Mouse (Mus musculus) neutrophil, adult 5-6 weeks (primary cell): Measurements from ENCODE around the gene Dnajc3. TPM values are rescaled to one million over a fixed set of nuclear protein-coding genes. Genes with fewer than 3 reads are reported as not detected.

Experiments used
- ATAC-seq: fragments of 151-379, 151-347 bp; 2 replicates; pipeline ENCODE4 v1.8.0; 2017; ENCODE audit warnings: mild to moderate bottlenecking, moderate TSS enrichment; ENCODE audit not compliant: insufficient number of reproducible peaks, poor library complexity, low FRiP score, severe bottlenecking; ENCODE audit errors: extremely low read depth
- total RNA-seq: library from RNA; stranded (forward); fragments of 200-1000 nt; gene quantifications from 2 replicates; pipeline ENCODE4 v1.2.3, GENCODE M21; 2017

Gene Dnajc3
- total RNA-seq = 43.8 and 44.4 TPM in 2 replicates

DNA sequence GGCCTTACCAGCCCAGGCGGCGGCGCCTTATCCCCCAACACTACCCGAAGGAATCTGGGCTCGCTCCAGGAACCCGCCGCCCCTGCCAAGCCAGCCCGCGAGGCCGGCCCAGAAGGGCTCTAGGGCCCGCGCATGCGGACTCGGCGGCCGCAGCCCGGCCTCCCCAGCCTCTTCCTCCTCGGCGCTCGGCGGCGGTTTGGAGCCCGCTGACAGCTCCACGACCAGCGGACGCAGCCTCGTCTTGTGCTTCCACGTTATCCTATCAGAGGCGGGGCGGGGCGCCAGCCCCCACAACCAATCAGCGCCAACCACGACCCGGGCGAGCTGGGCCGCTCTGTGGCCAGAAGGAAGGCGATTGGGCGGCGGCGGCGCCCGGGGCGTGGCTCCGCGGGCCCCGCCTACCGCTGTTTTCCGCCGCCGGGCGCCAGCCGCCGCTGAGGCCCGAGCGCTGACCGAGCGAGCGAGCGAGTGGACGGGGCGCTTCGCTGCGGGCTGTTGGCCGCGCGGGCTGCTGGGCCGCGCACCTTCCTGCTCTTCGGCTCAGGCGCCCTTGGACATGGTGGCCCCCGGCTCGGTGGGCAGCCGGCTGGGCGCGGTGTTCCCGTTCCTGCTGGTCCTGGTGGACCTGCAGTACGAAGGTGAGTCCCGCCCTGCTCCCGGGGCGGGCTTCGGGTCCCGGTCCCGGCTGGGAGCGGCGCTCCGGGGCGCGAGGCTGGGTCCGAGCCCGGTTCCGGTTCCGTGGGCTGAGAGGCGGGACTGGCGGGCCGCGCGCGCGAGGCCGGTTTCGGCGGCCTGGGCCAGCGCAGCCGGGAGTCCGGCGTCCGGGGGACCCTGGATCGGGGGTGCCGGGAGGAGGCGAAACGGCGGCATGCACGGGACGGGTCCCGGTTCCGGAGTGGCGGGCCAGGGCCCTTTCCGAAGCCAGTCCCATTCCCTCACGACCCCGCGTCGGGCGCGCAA is at the start of gene Dnajc3:
Dnajc3 (plus strand) TSS at position 444 of the 960 bp plus-strand sequence.
- peak; percentile 99 for ATAC-seq

DNA sequence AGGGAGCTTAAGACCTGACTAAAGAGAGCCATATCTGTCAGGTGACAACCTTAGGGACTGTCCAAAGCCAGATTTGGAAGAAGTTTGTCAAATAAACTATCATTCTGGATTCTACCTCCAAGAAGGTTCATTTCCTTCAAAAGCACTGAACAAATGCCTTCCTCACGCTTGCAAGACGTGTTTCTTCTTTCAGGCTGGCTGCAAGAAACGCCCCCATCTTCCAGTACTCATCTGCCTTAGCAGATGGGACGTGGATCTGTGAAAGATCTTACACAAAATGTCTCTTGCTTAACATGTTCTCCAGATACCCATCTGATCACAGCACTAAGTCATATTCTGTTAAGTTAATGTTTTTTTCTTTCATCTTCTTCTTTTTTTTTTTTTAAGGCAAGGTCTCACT is 47.7 kb upstream of the Dnajc3 start:
- no peak for ATAC-seq

DNA sequence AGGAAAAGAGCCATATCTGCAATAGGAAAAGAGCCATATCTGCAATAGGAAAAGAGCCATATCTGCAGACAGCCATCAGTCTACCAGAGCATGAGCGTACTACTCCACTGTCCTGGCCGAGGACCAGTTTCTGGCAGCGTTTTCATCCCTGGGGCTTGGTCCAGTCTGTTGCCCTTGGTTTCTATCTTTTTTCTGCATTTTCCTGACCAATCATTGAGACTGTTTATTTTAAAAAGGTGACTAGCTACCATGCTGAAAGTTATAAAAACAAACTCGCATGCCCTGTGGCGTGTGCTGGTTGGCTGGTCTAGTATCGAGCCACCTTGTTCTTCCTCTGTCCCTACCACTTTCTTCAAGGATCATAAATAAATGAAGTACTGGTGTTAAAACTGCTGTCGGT is 42.5 kb upstream of the Dnajc3 start:
- ATAC-seq = no peak

DNA sequence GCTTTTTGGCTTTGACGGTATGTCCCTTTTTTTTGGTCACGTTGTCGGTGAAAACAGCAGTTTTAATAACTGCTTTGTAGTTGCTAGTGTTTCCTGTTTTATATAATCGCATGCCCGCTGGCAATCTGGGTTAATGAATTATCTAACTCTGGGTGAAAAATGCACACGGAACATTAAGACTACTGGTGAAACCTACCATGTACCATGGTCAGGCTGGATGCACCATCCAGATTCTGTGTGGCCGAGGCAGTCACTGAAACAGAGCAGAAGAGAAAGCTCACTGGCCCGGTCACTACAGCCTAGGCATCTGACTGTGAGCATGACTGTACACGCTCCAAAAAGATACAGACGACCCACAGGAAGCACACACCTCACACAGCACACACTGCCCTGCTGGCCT is 42.1 kb upstream of the Dnajc3 start:
- no peak for ATAC-seq

DNA sequence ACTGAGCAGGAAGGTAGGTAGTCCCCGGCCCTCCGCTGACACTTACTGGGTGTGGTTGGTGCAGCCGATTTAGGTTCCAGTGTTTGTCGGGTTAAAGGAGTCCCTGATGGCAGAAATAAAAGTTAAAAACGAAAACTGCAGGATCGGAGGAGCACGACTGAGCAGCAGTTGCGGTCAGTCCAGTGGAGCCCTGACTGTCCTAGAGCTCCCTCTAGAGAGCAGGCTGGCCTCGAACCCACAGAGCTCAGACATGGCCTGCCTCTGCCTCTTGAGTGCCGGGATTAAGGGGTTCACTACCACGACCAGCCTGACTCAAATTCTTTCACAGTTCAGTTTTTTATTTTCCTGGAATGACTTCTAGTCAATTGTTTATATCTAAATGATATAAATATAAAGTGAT is 37.8 kb upstream of the Dnajc3 start:
- no peak for ATAC-seq

DNA sequence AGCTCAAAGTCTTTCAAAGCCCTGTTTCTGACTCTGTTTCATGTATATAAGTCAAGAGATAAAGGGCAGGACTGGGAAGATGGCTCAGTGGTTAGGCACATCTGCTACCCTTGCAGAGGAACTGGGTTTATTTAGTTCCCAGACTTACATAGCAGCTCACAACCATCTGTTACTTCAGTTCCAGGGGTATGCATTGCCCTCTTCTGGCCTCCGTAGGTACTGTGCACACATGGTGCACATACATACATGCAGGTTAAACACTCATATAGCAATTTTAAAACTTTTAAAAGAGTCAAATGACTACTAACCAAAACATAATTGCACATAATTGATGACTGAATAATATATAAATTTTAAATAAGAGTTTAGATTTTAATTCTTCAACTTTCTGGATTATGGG is 36.9 kb upstream of the Dnajc3 start:
- no peak for ATAC-seq

DNA sequence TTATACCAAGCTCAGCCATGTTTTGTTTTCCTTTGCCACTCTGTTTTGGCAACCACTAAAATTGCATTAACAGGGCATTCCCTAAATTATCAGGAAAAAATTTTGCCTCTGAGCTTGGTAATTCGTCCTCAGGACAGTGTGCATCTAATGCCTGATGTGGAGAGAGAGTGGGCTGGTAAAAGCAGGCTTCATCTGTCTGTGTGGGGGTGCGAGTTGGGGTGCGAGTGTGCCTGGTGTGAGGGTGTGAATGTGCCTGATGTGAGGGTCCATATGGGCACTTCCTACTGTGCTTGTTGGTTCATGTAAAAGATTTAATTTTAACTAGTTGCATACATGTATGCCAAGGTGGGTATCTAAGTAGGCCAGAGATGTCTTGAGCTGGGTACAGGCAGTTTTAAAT is 34.4 kb upstream of the Dnajc3 start:
- ATAC-seq = no peak

DNA sequence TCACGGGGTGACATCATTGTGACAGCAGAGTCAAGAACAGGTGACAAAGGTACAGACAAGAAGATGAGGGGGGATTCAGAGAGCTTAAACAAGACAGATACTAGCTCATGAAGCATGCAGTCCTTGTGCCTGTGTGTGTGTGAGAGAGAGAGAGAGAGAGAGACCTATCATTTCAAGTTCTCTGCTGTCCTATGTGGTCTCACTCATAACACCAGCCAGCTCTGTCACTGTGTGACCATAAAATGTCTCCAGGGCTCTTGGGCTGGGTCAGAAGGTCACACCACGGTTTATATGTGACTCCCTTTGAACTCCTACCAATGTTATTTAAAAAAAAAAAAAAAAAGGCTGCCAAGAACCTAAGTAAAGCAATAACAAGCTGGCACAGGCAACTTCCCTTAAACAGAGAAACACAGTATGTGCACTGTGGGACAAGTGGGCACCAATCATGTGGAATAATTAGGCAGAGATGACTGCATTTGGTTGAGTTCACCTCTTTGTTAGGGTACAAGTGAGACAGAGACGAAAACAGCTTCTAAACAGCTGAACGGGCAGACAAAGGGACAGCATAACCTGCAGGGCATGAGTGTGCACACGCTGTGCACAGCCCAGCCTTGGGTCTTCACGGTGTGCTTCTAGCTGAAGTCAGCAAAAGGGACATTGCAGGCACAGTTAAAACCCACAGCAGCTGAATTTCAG is 33.8 kb upstream of the Dnajc3 start:
- ATAC-seq = no peak

DNA sequence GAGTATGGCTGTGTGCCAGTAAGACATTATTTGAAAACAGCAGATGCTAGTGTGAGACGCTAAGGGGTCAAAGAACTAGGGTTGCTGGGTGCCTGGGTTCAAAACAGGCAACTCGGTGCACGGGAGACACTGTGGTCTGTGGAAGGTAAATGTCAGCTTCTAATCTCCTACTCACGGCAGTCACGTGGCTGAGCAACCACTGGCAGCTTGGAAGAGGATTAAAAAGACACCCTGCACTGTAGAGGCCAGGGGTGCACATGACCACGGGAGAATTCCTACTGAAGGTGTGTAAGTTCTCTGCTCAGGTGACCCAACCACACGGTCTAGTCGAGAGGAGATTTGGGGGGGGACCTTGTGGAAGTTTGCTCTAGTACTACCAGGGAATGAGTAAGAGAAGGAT is 30.2 kb upstream of the Dnajc3 start:
- ATAC-seq = no peak

DNA sequence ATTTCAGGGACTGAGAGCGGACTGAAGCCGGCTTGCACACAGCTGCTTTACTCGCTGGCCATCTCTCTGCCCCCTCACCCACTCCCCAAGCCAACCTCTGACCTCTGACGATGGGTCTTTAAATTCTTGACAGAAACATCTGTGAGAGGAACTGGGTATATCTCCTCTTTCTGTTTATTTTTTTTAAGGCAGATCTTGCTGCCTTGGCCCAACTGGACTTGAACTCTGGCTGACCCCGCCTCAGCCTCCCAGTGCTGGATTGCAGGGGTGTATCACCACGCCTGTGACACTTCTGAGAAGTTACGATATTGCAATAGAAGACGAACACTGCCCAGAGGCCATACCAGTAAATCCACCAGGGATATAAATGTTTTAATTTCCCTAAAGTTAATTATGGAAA is 27.9 kb upstream of the Dnajc3 start:
- ATAC-seq = no peak

DNA sequence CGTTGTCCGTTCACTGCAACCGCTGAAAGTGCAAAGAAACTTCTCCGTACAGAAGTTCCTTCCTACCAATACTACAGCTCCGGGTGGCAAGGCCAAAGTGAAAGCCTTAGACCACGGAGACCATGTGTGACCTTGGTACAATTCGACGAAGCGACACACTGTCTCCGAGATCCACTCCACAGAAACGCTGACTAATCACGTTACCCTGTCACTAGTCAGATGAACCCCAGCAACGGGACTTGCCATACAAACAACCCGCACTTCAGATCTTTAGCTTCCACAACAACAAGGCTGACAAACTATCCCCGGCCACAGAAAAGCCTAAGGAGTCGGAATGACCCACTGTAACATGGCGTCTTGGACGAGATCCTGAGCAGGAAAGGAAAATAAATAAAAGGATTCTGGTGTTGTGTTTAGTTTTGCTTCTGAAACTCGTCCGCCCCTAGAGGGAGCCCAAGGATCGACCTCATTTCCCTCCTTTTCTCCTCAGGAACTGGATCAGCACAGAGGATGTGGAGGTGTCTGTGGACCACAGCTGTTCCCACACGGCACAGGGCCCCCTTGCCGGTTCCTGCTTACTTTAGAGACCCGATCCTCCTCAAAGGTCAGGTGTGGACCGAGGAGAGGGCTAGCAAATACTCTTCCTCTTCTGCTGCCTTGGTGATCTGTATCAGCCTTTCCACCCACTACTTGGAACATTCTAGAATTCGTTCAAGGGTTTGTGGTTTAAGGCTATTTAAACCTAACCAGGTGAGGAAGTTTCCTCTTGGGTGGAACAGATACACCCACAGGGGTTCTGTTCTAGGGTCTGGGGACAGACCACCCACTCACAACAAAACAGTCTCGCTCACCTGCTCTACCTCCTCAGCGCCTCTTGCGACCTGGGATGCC is 27.2 kb upstream of the Dnajc3 start:
- peak; percentile 65 for ATAC-seq

DNA sequence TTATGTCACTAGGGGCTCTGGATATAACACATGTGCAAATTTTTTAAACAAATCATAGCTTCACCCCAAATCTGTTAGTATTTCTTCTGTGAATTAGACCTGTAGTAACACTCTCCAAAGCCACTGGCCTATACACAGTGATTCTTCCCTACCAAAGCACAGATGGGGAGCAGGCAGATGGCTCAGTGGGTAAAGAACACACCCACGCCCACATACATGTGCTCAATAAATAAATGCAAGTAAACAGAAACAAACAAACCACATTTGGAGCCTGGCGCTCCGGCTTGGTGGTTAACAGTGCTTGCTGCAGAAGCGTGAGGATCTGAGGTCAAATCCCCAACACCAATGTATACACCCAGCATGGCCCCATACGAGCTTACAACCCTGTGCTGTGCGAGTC is 26.3 kb upstream of the Dnajc3 start:
- ATAC-seq = no peak

DNA sequence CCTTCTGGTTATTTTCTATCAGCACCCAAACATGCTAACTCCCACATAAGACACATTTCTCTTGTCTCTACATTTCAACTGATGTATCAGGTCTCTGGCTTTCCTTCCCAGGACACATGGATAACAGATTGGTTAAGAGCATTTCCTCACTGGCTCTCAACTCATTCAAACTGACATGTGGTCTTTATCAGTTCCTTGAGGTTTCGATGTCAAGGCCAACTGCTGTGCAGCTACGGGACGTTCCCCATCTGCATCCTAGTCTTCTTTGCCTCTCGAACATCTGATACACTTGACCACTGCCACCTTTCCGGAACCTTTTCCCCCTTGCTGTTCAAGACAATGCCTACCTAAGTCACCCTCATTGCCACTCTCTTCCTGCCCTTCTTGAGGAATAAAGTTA is 24.1 kb upstream of the Dnajc3 start:
- ATAC-seq = no peak

DNA sequence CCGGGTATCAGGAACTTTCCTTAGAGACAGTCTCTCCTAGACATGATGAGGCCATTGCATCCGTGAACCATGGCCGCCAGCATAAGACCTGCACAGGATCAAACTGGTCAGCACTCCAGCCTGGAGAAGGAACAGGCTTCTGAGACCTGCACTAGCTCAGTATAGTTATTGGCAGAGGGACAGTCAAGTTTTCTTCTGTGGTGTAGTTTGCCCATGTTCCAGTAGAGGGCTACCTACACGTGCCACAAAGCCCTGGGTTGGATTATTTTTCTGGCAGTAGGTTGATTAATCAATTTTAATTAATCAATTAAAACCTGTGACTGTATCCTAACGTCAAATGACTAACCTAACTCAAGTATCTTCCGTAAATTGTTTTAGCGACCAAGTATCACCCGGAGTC is 18.8 kb upstream of the Dnajc3 start:
- 0 out of 2 replicates have a peak, but pooled peaks have one; percentile 34 for ATAC-seq

DNA sequence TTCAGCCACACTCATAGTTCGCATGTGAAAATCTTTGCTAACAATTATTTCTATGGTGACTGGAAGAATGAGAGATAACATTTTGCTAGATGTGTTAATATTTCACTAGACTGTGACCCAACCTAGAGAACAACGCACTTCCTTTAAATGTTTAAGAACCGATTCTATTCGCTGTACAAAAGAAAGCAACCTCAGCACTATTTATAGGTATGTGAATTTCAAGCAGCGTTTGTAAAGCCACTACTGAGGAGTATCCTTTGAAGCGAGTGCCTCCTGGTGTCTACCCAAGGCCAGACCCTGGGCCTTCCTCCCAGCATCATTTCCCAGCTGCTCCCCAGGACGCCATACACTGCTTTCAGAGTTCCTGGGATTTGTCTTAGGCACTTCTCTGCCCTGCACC is 17.1 kb upstream of the Dnajc3 start:
- no peak for ATAC-seq

DNA sequence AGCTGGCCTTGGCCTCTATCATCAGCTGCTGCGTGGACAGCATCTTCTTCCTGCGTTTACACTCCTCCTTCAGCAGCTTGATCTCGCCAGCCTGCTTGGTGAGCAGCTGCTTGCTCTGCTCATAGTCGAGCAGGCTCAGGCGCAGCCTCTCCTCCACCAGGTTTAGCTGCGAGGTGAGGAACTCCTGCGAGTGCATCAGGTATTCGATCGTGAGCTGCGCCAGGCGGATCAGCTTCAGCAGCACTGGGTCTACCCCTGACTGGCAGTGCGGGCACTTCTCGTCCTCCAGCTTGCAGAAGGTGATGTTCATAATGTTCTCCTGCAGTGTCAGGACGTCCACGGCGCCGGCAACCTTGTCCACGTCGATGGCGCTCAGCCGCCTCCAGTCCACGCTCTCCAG is 15.5 kb upstream of the Dnajc3 start:
- no peak for ATAC-seq

DNA sequence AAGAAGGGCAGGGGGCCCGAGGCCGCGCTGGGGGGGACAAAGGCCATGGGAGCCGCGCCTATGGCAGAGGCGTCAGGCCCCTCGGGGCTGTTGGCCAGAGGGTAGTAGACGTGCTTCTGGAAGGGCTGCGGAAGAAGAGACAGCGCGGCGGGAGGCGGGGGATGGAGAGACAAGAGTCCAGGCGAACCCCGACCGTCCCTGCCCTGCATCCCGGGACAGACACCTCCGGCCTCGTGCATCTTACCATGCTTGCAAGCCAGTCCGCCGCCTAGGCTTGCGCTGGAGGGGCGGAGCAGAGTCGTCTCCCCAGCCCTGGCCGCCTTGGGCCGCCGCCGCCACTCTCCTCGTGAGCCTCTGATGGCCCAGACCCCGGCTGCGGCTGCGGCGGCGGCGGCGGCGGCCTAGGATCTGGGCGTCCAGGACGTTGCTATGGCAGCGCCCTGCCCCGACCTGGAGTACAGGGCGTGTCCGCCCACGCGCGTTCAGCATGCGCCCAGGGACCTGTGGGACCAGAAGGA is 15.1 kb upstream of the Dnajc3 start:
- ATAC-seq = no peak

DNA sequence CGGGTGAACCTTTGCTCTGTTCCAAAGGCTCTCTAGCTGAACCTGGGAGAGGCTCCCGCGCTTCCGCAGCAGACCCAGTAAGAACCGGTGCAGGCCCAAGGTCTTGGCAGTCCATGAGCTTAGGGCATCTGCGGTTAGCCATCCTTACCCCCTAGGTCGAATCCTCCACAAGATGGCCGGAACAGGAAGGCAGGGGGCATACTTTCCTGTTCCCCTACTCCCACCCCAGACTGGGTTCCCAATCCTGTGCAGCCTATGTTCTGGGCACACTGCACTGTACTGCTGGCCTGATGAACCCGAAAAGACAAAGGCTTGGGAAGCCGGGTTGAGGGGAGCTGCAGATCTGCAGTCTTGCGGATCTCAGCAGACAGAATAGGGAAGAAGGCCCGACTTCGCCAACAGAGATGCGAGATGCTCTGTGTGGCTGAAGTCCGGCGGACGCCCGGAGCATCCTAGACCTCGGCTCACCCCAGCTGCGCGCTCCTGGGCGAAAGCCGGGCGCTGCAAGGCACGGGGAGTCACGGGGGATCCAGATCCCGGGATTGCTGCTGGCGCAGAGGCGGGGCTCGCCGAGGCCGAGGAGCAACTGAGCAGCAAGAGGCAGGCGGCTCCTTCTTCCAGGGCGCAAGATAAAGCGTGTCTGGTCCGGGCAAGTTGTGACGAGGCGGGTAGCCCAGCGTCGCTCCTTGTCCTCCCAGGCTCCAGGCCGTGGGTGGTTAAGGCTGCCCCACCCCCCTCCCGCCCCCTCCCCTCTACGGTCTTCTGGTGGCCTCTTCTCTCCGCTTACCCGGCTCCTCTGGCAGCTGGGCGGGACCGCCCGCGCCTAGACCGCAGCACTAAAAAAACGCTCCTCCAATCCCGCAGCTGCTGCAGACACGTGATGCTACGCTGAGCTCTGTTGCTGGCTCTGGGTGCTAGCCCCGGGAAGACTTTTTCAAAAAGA is 12.8 kb upstream of the Dnajc3 start, which contains the start of gene Dzip1:
Dzip1 (minus strand) TSS at position 788 of the 943 bp plus-strand sequence.
- ATAC-seq = peak; percentile 52
